Mouse (Mus musculus): Measurements from ENCODE around the gene D16Ertd472e. TPM values are rescaled to one million over a fixed set of nuclear protein-coding genes. Genes with fewer than 3 reads are reported as not detected.
A peak's percentile ranks its signal among the peaks of the same experiment; 100 is the strongest.

Gene D16Ertd472e
- 1.1 and 1.9 TPM in 2 replicates for polyA plus RNA-seq (2012; rRNA removed)

DNA sequence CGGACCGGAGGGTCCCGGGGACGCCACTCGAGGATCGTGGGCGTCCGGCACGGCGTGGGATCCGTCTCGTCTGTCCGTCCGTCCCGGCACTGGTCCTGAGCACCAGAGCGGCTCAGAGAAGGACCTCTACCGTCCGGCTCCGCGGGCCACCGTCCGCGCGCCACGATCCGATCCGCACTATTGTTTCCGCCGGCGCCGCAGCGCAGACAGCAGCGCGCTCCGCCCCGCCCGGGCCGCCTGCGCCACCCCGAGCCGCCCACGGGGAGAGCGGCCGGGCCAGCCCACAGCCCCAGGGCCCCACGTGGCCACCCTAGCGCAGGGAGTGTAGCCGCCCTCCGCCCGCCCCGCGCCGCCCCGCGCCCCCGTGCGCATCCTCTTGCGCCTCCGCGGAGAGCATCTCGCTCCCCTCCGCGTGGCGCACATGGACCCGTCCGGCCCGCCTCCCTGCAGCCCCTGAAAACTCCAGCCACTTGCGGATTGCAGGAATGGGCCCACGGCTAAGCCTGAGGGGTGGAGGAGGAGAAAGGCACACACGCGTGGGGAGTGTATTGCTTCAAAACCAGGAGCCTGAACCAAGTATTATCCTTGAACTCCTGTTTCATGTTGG is at the start of gene D16Ertd472e:
Gene D16Ertd472e (minus strand): TSS at position 231 of the 607 bp plus-strand sequence.
- TF ChIP-seq CTCF (conservative IDR thresholded peaks at IDR 0.05; ENCODE audit: insufficient read depth, insufficient read length, low read depth, low read length) (no peak), POLR2A (IDR thresholded peaks at IDR 0.05; ENCODE audit: low read depth, low read length) (no peak)
- Histone ChIP-seq H3K27ac (ENCODE audit: insufficient read depth, low read depth, low read length) (peak within 1 kb of the TSS; percentile 55; the same call in 1 of the 2 replicates), H3K4me1 (ENCODE audit: control insufficient read depth, insufficient read depth, low read length) (no peaks in the 10 kb centered on the region), H3K36me3 (ENCODE audit: control insufficient read depth, insufficient read depth, low read length) (no peaks in the 10 kb centered on the region), H3K4me3 (ENCODE audit: insufficient read depth, low read depth, low read length) (peak within 1 kb of the TSS; percentile 67), H3K27me3 (replicated peaks; ENCODE audit: control insufficient read depth, insufficient read depth, low read length) (no peaks in the 10 kb centered on the region)
- peak; percentile 86 for DNase-seq
- WGBS, result 2% methylated on average over 67 of the region's 70 CpGs

DNA sequence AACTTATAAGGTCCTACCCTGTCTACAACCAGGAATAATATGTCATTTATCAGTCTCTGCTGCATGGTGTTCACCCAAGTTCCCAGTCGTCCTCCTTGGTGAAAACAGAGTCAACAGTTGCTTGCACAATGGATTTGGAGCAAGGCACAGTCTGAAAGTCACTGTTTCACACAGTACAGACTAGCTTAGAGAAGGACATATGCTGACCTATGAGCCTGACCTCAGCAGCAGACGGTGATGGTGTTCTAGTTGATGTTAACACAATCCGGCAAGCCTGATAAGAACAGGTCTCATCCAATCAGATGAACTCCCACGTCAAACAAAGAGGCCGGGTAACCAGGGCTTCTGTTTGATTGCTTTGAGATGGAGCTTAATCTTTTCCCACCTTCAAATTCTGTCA is 46.2 kb upstream of the D16Ertd472e start:
- Histone ChIP-seq H3K4me3 (ENCODE audit: insufficient read depth, low read depth, low read length) (no peak overlapping the region), H3K27ac (ENCODE audit: insufficient read depth, low read depth, low read length) (no peak overlapping the region), H3K36me3 (ENCODE audit: control insufficient read depth, insufficient read depth, low read length) (no peaks in the 10 kb centered on the region), H3K4me1 (ENCODE audit: control insufficient read depth, insufficient read depth, low read length) (no peaks in the 10 kb centered on the region), H3K27me3 (replicated peaks; ENCODE audit: control insufficient read depth, insufficient read depth, low read length) (no peaks in the 10 kb centered on the region)
- TF ChIP-seq POLR2A (IDR thresholded peaks at IDR 0.05; ENCODE audit: low read depth, low read length), result no peak
- no peak for TF ChIP-seq CTCF (conservative IDR thresholded peaks at IDR 0.05; ENCODE audit: insufficient read depth, insufficient read length, low read depth, low read length)
- no peak for DNase-seq
- 78% methylated on average over 5 of the region's 5 CpGs for WGBS

DNA sequence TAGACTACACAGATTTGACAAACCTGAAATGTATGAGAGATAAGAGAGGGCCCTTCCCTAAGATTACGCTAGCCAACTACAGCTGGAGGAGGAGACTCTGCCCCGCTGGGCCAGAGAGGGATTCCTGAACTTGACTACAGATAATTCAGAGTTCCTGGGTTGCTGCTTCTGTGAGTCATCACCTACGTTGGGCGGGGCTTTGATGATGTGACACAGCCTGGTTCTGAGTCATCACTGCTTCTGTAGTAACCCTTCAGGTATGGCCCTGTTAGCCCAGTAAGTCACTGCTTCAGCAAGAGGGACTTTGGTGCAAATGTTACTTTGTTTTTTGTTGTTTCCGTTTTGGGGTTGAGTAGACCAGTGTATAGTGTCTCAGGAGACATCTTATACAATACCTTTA is 42.9 kb upstream of the D16Ertd472e start:
- TF ChIP-seq POLR2A (IDR thresholded peaks at IDR 0.05; ENCODE audit: low read depth, low read length), result no peak
- no peak for TF ChIP-seq CTCF (conservative IDR thresholded peaks at IDR 0.05; ENCODE audit: insufficient read depth, insufficient read length, low read depth, low read length)
- 78% methylated on average over 5 of the region's 5 CpGs for WGBS
- H3K27ac ChIP-seq (ENCODE audit: insufficient read depth, low read depth, low read length), result no peak overlapping the region
- H3K4me3 ChIP-seq (ENCODE audit: insufficient read depth, low read depth, low read length), result no peak overlapping the region
- H3K27me3 ChIP-seq (replicated peaks; ENCODE audit: control insufficient read depth, insufficient read depth, low read length), result no peaks in the 10 kb centered on the region
- peak; percentile 45 for DNase-seq
- H3K36me3 ChIP-seq (ENCODE audit: control insufficient read depth, insufficient read depth, low read length), result no peaks in the 10 kb centered on the region
- no peaks in the 10 kb centered on the region for H3K4me1 ChIP-seq (ENCODE audit: control insufficient read depth, insufficient read depth, low read length)

DNA sequence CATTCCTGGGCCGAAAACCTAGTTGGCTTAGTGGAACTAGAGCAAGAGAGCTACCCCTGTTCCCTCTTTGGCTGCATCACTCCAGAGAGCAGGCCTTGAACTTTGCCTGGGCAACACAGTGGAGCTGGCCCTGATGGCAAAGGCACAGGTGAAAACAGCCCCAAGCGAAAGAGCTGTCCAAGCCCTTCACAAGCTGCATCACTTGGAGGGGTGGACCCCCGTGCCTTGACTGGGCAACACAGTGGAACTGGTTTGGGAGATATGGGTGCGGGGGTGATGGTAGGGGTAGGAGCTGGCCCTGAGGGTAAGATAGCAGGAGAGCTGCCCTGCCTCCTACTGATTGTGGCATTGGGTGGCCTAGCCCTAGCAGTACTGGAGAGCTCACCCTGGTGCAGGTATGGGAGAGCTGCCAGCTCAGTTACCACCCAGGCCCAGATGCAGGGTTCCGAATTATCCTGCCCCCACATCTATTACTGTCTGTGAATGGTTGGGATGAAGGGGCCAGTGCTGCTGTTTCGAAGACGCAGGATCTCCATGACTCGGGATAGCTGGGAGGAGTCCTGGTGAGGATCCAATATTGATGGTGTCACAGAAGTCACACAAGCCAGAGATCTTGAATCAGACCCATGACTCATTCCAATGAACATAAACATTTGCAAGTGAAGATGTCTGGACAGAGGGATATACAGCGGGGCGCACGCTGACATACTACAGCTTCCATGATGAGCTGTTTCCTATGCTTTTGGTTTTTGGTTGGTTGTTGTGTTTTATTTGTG is 41.4 kb upstream of the D16Ertd472e start:
- Histone ChIP-seq H3K36me3 (ENCODE audit: control insufficient read depth, insufficient read depth, low read length) (no peaks in the 10 kb centered on the region), H3K4me3 (ENCODE audit: insufficient read depth, low read depth, low read length) (no peak overlapping the region), H3K4me1 (ENCODE audit: control insufficient read depth, insufficient read depth, low read length) (no peaks in the 10 kb centered on the region), H3K27me3 (replicated peaks; ENCODE audit: control insufficient read depth, insufficient read depth, low read length) (no peaks in the 10 kb centered on the region), H3K27ac (ENCODE audit: insufficient read depth, low read depth, low read length) (no peak overlapping the region)
- TF ChIP-seq CTCF (conservative IDR thresholded peaks at IDR 0.05; ENCODE audit: insufficient read depth, insufficient read length, low read depth, low read length), result no peak
- TF ChIP-seq POLR2A (IDR thresholded peaks at IDR 0.05; ENCODE audit: low read depth, low read length), result no peak
- 96% methylated on average over 11 of the region's 11 CpGs for WGBS
- no peak for DNase-seq

DNA sequence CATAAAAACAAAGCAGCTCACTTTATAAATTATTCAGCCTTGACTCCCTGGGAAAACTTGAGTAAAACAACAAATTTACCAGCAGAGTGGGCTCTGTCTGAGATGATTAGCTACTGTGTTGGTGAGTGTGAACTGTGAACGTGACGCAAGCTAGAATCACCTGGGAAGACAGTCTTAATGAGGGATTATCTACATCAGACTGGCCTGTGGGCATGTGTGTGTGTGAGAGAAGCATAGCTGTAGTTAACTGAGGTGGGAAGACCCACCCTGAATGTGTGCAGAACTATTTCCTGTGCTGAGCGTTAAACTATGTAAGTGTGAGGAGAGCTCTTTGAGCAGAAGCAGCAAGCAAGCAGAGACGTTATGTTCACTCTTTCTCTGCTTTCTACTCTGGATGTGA is 29.7 kb upstream of the D16Ertd472e start:
- 38% methylated on average over 4 of the region's 4 CpGs for WGBS
- H3K36me3 ChIP-seq (ENCODE audit: control insufficient read depth, insufficient read depth, low read length), result no peaks in the 10 kb centered on the region
- DNase-seq, result no peak
- TF ChIP-seq POLR2A (IDR thresholded peaks at IDR 0.05; ENCODE audit: low read depth, low read length), result no peak
- no peak for TF ChIP-seq CTCF (conservative IDR thresholded peaks at IDR 0.05; ENCODE audit: insufficient read depth, insufficient read length, low read depth, low read length)
- H3K4me1 ChIP-seq (ENCODE audit: control insufficient read depth, insufficient read depth, low read length), result no peaks in the 10 kb centered on the region
- H3K4me3 ChIP-seq (ENCODE audit: insufficient read depth, low read depth, low read length), result no peak overlapping the region
- H3K27ac ChIP-seq (ENCODE audit: insufficient read depth, low read depth, low read length), result no peak overlapping the region
- H3K27me3 ChIP-seq (replicated peaks; ENCODE audit: control insufficient read depth, insufficient read depth, low read length), result no peaks in the 10 kb centered on the region

DNA sequence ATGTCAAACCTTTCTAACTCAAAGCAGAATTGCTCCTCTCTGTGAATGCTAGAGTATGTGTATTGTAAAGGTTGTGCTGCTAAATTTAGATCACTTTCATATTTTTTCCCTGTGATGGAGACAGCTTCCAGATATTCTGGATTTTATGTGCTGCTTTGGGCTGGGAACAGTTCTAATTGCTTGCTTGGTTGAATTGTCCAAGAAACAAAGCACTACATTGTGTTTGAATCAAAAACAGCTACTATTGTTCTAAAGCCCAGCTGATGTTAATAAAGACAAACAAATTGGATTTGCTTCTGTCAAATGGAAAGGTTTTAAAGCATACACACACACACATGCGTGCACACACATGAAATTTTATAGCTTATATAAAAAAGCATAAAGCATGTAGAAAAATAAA is 22.4 kb upstream of the D16Ertd472e start:
- H3K4me3 ChIP-seq (ENCODE audit: insufficient read depth, low read depth, low read length), result no peak overlapping the region
- TF ChIP-seq CTCF (conservative IDR thresholded peaks at IDR 0.05; ENCODE audit: insufficient read depth, insufficient read length, low read depth, low read length) (no peak), POLR2A (IDR thresholded peaks at IDR 0.05; ENCODE audit: low read depth, low read length) (no peak)
- H3K27ac ChIP-seq (ENCODE audit: insufficient read depth, low read depth, low read length), result no peak overlapping the region
- H3K36me3 ChIP-seq (ENCODE audit: control insufficient read depth, insufficient read depth, low read length), result no peaks in the 10 kb centered on the region
- 86% methylated on average over 1 of the region's 1 CpGs for WGBS
- no peaks in the 10 kb centered on the region for H3K4me1 ChIP-seq (ENCODE audit: control insufficient read depth, insufficient read depth, low read length)
- no peak for DNase-seq
- no peaks in the 10 kb centered on the region for H3K27me3 ChIP-seq (replicated peaks; ENCODE audit: control insufficient read depth, insufficient read depth, low read length)

DNA sequence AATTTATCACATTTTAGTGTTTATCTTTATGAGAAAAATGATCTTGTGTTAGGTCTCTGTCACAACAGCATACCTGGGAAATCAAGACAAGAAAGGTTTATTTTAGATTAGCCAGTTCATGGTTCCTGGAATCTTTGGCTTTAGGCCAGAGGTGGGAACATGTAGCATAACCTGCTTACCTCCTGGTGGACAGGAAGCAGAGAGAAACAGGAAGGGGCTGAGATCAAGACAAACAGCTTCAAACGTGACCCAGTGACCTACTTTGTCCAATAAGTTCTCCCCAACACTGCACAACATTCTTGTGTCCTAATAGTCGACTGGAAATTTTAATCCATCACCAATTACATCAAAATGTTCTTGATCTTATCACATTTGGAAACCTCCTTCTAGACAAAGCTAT is 19.9 kb upstream of the D16Ertd472e start:
- Histone ChIP-seq H3K4me3 (ENCODE audit: insufficient read depth, low read depth, low read length) (no peak overlapping the region), H3K36me3 (ENCODE audit: control insufficient read depth, insufficient read depth, low read length) (no peaks in the 10 kb centered on the region), H3K27me3 (replicated peaks; ENCODE audit: control insufficient read depth, insufficient read depth, low read length) (no peaks in the 10 kb centered on the region), H3K4me1 (ENCODE audit: control insufficient read depth, insufficient read depth, low read length) (no peaks in the 10 kb centered on the region), H3K27ac (ENCODE audit: insufficient read depth, low read depth, low read length) (no peak overlapping the region)
- 27% methylated on average over 2 of the region's 2 CpGs for WGBS
- TF ChIP-seq CTCF (conservative IDR thresholded peaks at IDR 0.05; ENCODE audit: insufficient read depth, insufficient read length, low read depth, low read length), result no peak
- TF ChIP-seq POLR2A (IDR thresholded peaks at IDR 0.05; ENCODE audit: low read depth, low read length), result no peak
- peak; percentile 49 for DNase-seq
